Mouse (Mus musculus): ENCODE measurements around the gene Rnf157.
"Not testable (repeated sequence)": the region's sequence is repeated elsewhere in the genome, so short reads cannot be mapped to it uniquely, and the experiment has no call there.

Rnf157 gene

DNA sequence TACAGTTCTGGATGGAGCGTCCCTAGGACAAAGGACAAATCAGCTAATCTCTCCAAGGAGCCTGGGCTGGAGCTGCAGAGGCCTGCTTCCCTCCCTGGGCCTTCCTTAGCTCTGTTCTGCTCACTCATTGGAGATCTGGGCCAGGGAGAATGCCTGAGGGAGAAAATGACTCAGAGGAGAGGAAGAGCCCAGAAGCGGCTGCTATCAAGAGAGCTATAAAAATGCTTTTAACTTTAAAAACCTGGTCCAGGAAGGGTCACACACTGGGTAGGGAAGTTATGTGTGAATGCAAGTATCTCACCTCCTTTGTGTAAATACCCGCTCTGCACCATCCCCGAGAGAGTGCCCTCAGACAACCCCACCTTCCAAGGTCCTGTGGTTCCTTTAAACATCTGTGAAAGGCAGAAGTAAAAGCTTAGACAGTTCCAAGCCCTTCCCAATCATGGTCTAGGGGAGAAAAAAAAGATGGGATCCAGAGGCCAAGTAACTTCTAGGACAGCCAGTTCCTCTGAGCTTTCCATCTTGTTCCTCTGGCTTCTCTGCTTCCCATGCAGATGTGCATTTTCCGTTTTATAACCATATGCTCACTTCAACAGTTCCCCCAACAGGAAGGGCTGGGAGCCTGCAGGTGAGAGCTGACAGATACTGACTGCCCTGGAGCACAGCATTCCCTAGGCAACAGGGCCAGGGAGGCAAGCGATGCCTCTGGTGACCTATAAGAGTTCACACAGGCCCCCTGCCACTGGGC lies 3.5 kb upstream of the Rnf157 start:
- no peak for DNase-seq

DNA sequence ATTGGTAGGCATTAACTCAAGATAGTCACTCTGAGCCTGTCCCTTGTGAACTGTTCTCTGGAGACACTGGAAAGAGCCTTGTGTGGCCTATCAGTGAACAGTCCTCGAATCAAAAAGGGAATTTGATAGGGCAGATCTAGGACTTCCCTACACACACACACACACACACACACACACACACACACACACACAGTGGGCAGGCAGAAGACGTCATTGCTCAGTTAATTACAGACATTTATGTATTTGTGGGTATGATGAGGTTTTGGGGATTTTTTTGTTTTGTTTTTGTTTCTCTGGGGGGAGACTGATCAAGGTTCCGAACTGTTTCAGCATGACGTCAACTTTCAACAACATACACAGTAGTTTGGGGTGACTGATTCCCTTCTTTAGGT lies 795 bp upstream of the Rnf157 start:
- DNase-seq: no peak

DNA sequence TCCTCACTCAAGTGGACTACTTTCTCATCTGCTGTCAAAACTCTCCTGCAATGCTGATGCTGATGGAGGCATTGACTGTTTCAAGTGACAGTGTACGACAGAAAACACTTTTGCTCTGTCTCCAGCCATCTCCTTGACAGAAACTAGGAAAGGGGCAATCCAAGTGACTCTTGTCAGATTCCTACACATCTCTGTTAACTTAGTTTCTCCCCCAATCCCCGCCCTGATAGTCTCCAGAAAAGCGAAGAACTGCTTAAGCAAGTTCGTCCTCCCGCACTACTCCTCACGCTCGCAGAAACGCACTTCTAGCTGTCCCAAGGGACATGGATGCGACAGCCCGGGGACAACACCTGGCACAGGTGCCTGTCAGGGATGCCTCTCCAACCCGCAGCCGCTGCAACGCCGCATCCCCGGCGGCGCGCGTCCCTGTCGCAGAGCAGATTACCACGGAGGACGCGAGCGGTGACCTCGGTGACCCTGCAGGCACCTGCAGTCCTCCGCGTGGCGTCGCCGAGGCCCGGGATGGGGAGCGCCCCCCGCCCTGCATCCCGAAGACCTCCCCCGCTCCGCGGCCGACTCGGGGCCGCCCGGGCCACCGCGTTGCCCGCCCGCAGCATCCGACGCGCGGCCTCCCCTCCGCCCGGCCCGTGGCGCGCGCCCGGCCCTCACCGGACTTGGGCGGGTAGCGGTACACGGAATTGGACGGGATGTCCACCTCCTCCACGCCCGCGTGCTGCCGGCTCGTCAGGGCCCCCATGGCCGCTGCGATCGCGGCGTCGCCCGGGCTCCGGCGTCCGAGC lies 604 bp downstream of the Rnf157 start:
- DNase-seq: peak in 1 of 2 experiments; percentile 47

DNA sequence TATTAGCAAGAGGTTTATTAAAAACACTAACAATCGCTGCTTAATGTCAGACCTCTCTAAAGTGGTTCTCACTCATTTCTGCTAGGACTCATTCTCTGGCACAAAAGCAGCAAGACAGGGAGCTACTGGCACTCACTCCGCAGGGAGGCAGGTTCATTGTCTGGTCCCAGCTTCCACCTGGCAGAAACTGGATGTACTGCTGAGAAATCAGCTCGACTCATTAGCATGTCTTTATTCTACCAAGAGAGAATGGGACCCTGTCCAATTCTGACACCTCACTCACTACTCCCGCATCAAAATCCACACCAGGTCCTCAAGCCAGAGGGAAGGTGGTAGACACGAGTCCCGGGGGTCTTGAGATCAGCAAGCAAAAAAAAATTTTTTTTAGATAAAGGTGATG lies 1.2 kb downstream of the Rnf157 start:
- no peak for DNase-seq

DNA sequence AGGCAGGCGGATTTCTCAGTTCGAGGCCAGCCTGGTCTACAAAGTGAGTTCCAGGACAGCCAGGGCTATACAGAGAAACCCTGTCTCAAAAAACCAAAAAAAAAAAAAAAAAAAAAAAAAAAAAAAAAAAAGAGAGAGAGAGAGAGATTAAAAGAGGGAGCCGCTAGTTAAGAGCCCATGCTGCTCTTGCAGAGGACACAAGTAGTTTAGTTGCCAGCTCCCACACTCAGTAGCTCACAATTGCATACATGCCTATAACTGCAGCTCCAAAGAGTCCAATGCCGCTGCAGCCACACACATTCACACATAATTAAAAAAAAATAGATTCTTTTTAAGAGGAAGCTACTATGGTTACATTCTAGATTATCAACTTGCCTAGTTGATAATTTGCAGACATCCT lies 2.4 kb downstream of the Rnf157 start:
- not testable (repeated sequence) for DNase-seq

DNA sequence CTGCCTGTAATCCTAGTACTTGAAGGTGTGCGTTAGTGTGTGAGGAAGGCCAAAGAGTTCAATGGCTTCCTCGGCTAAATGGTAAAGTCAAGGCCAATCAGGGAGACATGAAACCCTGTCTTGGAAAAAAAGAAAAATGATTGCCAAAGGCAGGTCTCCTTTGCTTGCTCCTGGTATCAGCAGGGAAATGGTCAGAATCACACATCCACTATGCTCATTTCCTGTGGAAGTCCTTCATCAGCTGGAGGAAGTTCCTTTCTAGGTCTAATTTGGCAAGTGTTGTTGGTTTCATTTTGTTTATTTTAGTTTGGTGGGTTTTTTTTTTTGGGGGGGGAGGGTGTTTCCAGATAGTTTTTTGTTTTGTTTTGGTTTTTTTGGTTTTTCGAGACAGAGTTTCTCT lies 3.8 kb downstream of the Rnf157 start:
- DNase-seq: peak in 1 of 2 experiments; percentile 19

DNA sequence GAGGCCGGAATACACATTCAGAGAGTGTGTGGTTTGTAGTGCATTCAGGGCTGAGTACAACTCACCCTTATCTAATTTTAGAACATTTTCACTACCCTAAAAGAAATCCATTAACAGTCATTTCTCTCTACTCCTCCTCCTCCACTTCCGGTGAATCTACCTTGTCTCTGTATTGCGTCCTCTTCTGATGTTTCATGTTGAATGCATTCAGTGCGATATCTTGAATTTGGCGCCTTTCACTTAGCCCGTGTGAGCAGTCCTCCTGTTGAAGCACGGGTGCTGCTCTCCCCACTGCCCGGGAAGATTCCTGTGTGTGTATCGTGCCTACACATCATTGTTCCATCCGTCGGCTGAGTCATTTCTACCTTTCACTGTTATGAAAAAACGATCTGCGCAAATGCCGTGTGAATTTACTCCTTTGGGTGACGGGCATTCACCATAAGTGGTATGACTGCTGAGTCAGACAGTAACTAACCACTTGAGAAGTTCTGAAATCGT lies 6.6 kb downstream of the Rnf157 start:
- no peak for DNase-seq

DNA sequence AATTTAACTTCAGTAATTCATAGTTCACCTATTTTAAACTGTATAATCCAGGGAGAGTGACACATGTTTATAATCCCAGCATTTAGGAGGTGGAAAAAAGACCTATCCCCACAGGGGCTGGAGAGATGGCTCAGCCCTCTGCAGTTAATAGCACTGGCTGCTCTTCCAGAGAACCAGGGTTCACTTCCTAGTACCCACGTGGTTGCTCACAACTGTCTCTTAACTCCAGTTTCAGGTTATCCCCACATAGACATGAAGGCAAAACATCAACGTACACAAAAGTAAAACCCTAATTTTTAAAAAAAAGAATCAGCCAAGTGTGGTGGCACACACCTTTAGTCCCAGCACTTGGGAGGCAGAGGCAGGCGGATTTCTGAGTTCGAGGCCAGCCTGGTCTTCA lies 7.2 kb downstream of the Rnf157 start:
- no peak for DNase-seq

DNA sequence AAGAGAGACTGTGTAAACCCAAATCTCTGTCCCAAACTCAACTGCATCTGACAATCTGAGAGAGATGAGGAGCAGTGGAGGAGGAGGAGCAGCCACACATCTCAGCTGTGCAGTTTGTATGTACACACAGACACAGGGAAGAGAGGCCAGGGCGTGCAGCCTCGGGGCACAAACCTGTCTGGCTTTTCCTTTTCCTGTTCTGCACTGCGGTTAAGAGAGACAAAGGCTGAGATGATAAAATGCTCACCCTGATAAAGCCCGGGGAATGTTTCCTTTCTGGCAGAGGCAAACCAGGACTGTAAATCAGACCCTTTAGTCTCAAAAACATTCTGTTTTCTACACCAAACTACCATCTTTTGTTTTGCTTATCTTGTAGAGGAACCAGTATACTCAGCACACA lies 12.3 kb downstream of the Rnf157 start:
- DNase-seq: peak; percentile 26 to 32

DNA sequence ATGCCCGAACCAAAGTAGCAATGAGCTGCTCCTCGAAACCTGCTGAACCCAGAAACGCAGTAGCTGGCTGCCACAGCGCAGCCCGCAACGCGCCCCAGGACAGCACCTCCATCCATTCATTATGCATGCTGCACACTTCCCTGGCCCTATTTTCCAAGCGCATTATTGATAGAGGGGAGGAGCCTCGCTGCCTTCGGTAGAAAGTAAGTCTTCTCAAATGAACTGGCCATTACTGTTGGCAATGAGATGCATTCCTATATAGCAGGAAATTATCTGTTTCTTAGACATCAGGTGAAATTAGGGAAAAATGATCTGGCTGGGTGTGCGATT lies 14.5 kb downstream of the Rnf157 start:
- DNase-seq: no peak

DNA sequence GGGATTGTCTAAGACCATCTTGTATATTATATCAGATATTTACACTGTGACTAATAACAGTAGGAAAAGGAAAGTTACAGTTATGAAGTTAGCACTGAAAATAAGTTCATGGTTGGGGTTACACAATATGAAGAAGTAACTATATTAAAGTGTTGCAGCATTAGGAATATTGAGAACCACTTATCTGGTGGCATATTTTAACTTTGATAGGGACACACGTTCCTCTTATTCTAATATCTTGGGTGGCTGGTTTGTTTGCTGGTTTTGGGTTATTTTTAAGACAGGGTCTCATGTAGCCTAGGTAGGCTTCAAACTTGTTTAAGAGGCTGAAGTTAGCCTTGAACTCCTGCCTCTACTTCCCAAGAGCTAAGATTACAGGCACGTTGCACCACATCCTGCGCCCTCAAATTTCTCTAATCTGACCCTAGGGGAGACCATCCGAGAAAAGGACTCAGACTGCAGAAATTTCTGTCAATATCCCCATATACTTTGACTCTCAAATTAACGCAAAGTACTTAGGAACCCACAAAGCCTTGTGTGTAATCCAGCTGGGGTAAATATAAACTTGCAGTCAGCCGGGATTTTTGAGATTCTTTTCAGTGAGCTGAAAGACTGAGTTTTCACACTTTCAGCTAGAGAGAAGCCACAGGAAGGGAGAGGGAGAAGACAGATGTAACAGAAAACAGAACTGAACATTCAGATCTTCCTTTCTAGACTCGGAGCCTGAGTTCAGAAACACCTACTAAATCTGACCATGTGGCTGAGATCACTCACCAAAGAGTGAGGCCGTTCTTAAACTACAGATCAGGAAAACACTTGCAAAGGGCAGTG lies 15.1 kb downstream of the Rnf157 start:
- no peak for DNase-seq

DNA sequence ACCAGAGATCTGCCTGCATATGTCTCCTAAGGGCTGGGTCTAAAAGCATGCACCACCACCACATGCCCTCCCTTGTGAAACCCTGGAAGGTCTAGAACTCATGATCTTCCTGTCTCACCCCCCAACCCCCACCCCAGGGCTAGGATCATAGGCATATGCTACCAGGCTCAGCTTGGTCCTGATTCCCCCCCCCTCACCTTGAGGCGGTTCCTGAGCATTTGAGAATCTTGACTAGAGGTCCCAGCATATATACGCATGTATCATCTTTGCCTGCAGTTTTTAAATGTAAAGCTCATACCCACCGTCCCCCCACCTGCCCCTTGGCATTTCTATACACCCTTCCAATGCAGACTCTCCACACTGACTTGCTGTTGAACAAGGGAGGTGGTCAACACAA lies 15.9 kb downstream of the Rnf157 start:
- no peak for DNase-seq

DNA sequence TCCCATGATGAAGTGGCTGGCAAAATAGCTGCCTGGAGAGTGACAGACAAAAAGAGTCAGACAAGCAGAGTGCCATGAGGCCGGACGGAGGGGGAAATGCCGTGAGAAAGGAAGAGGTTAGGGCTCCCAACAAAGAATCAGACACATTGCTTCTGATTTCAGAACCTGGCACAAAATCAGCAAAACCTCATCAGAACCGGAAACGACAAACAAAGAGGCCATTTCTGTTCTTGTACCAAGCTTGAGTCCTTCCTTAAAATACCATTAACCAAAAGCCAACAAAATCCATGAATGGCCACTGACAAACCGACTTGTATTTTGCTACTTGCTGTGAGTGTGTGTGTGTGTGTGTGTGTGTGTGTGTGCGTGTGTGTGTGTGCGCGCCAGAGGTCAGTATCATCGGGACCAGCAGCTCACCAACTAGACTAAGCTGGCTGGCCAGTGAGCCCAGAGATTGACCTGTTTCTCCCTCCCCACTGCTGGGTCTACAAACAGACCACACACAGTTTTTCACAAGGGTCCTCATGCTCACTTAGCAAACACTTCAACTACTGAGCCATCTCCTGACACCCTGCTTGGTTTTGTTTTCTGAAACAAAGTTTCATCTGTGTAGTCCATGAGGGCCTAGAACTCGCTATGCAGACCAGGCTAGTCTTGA lies 16.4 kb downstream of the Rnf157 start:
- peak; percentile 31 to 43 for DNase-seq

DNA sequence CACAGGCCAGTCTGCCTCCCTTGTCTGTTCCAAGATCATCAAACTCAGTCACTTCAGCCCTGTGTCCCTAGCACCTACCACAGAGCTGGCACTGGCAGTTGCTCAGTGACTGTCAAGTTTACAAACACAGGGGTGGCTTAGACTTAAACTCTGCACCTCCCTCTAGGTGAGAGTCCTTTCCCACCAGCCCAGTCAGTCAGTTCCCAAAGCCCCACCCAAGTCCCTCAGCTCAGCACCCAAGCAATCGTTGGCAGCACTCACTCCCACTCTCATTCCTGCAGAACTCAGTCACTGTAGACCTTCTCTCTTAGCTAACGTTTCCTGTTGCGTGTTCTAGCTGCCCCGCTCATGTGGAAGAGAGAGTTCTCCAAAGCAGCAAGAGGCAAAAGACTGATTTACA lies 18.1 kb downstream of the Rnf157 start:
- DNase-seq: no peak

DNA sequence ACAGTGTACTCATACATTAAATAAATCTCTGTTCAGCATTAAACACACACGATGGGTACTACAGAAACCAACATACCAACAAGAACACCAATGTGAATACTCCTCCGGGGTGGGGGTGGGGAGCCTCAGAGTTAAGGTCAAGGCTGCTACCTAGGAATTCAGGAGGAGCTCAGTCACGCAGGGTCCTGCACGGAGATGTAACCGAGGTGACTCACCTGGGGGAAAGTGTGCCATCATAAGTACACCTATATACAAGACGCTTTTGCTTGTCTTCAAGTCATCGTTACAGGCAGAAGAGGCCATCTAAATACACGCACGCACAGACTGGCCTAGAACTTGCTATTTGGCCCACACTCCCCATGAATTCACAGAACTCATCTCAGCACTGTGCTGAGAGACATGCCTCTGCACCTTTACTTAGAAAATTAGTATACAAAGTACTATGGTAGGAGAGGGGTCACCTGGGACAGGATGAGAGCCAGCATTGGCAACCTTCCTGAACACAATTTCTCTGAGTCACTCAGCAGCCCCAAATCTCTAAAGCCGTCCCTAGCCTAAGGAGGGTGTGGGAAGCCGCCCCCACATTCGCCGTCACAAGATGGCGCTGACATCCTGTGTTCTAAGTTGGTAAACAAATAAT lies 23.9 kb downstream of the Rnf157 start:
- DNase-seq: peak; percentile 55 to 57

DNA sequence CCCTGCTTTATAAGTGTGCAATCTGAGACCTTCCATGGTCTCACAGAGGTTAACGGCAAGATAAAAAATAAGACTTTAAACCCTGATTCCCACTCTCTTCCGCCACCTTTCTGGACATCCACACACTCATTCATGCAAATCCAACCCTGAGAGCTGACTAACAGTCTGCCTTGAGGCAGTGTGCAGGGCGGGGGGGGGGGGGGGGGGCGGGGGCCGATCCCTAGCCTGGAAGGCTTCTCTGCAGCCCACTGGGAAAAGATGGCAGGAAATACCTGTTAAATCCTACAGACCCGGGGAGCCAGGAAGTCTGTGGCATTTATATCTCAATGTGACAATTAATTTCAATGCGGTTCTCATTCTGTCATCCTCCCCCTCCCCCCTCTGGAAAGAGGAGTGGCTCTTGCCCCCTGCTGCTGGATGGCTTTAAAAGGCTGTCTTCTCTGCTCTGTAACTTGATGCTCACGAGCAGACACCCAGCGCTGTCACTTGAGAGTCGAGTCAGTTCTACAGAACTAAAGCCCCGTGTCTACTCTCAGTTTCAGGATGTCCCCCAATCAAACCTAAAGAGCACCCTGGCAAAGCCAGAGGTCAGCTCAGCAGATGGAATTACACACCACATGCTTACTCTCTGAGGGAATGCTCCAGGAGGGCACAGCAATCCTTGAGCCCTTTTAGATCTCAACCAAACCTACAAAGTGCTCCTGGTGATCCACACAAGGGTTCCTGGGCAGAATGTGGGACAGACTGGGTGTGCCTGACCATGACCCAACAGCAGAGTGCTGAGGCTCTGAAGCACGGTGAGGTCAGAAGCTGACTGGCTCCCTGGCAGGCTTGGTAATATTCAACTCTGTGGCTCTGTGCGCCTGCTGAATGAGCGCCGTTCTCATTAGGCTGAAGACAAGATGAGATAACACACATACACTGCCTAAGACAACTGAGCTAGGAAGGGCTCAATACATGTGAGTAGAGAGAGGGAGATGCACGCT lies 25.5 kb downstream of the Rnf157 start:
- DNase-seq: peak; percentile 29 to 42

DNA sequence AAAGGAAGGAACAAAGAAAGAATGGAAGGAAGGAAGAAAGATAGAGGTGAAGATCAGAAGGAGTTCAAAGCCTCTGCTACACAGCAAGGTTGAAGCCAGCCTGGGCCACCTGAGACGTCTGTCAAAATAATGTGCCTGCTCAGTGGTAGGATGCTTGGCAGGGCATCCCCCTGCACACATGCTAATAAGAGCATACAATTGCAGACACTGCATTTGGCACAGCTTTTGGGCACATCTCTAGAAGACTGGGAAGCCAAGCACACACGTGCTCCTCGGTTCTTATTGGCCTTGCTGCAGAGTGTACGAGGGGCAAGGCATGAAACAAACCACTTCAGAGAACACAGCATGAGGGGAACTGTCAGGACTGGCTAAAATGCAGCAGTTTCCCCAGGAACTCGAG lies 26.8 kb downstream of the Rnf157 start:
- DNase-seq: no peak

DNA sequence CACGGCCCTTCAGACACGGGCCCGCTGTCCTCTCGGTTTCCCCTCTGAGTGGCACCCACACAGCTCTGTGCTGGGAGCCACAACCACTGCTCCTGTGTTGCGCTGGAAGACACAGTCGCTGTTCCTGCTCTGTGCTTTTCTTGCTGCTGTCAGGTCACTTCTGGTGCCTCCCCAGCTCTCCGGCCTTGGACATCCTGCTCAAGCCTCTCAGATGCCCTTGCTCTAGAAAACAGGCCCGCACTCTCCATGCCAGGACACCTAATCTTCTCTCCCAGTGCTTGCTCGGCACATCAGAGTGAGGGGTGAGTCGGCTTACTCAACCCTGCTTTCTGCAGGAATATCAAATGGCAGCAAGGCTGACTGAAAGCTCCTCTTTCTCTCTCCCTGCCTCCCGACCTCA lies 28.7 kb downstream of the Rnf157 start:
- no peak for DNase-seq

DNA sequence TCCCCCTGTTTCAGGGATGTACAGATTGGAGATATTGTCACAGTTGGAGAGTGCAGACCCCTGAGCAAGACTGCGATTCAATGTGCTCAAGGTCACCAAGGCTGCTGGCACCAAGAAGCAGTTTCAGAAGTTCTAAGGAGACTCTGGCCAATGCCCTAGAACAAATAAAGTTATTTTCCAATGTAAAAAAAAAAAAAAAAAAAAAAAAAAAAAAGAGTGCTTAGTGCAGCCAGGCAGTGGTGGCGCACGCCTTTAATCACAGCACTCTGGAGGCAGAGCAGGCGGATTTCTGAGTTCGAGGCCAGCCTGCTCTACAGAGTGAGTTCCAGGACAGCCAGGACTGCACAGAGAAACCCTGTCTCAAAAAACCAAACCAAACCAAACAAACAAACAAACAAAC lies 29.8 kb downstream of the Rnf157 start:
- not testable (repeated sequence) for DNase-seq

DNA sequence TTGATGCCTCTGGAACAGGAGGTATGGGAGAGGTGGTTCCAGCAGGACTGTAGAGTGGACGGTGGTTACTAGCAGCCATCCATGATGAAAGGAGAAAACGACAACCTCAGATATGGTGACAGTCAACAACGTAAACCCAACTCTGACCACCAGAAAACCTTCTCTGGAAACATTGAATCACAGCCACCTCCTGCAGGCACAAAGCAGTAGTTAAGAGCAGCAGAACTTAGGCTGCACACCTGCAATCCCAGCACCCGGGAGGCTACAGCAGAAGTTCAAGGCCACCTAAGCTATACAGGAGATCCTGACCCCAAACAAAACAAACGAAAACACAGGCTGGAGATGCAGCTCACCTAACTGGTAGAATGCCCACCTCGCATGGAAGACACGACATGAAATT lies 32.1 kb downstream of the Rnf157 start:
- no peak for DNase-seq

DNA sequence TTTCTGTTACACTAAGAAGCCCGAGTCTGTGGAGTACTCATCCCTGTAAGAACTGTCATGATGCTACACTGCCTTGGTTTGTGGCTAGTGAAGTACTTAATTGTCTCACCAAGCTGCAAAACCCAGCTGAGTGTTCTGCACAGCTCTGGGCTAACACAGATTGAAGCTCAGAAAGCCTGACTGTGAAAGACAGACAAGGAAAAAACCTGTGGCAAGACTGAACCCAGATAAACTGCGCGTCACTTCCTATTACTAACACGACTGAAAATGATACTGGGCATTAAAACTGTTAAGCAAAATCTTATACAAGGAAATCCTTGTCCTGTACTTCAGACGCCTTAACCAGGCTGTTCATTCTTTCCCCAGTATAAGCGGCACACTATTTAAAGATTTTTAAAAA lies 33.3 kb downstream of the Rnf157 start:
- DNase-seq: no peak
